Mouse (Mus musculus) layer of hippocampus, adult 18-20 months (tissue): ENCODE data around the gene Lamp5. TPM values are rescaled to one million over a fixed set of nuclear protein-coding genes. Genes with fewer than 3 reads are reported as not detected.
A peak's percentile ranks its signal among the peaks of the same experiment; 100 is the strongest.

ENCODE experiments used
- DNase-seq, 2 experiments: peaks; one replicate each; pipeline ENCODE4 v3.0.0; 2022; ENCODE audit warnings: low spot score in 2 of 2
- long read RNA-seq: library from polyadenylated mRNA; stranded (forward); transcript quantifications from one replicate; pipeline ENCODE4 v2.0.0, GENCODE M21; 2021
- total RNA-seq, 2 experiments: library from RNA; stranded (reverse); gene quantifications; 2 replicates each; pipeline ENCODE4 v1.2.3; 2021

The Lamp5 gene
- 10 to 100 TPM; 52.2 to 53.4 TPM for total RNA-seq
- long read RNA-seq, transcript Lamp5-201 (6 exons, 1,955 nt), result major isoform, 30 of 35 reads
- long read RNA-seq, partial matches to known transcripts, result 0 of 35 reads
- long read RNA-seq, other reads (novel, unspliced or antisense), result 5 of 35 reads

- DNase-seq, result no peak
Measured at GRCm38 (mm10) chr2:136051688-136052289, at the start of gene Lamp5. Gene Lamp5 (plus strand): TSS chr2:136052239.

GRCm38 (mm10) chr2:136003836-136004235 lies 48.2 kb upstream of the Lamp5 start:
- no peak for DNase-seq

- DNase-seq, result no peak
Measured at GRCm38 (mm10) chr2:136006280-136006679, 45.8 kb upstream of the Lamp5 start.

GRCm38 (mm10) chr2:136012759-136013158 lies 39.3 kb upstream of the Lamp5 start:
- no peak for DNase-seq

- DNase-seq, result no peak
Measured at GRCm38 (mm10) chr2:136048464-136048863, 3.6 kb upstream of the Lamp5 start.

GRCm38 (mm10) chr2:136050793-136051615 lies 1.0 kb upstream of the Lamp5 start:
- peak; percentile 62 to 76 for DNase-seq

GRCm38 (mm10) chr2:136057861-136058331 lies 5.9 kb downstream of the Lamp5 start:
- peak in 1 of 2 experiments; percentile 37 for DNase-seq

GRCm38 (mm10) chr2:136058398-136058797 lies 6.4 kb downstream of the Lamp5 start:
- peak in 1 of 2 experiments; percentile 44 for DNase-seq

- no peak for DNase-seq
Measured at GRCm38 (mm10) chr2:136059029-136059669, 7.1 kb downstream of the Lamp5 start.

GRCm38 (mm10) chr2:136064356-136064755 lies 12.3 kb downstream of the Lamp5 start:
- DNase-seq, result no peak

- DNase-seq, result no peak
Measured at GRCm38 (mm10) chr2:136095978-136096377, 43.9 kb downstream of the Lamp5 start.

- DNase-seq, result no peak
Measured at GRCm38 (mm10) chr2:136097143-136097542, 45.1 kb downstream of the Lamp5 start.

GRCm38 (mm10) chr2:136107597-136107996 lies 55.6 kb downstream of the Lamp5 start:
- DNase-seq, result peak in 1 of 2 experiments; percentile 7

GRCm38 (mm10) chr2:136108124-136109037 lies 56.3 kb downstream of the Lamp5 start:
- peak; percentile 22 to 55 for DNase-seq

- DNase-seq, result no peak
Measured at GRCm38 (mm10) chr2:136109038-136109363, 57.0 kb downstream of the Lamp5 start.

GRCm38 (mm10) chr2:136113374-136113773 lies 61.3 kb downstream of the Lamp5 start:
- DNase-seq, result no peak

- DNase-seq, result peak in 1 of 2 experiments; percentile 56
Measured at GRCm38 (mm10) chr2:136118006-136118405, 66.0 kb downstream of the Lamp5 start.
